Mouse (Mus musculus): ENCODE measurements around the gene Gm21671.
"Not testable (repeated sequence)": the region's sequence is repeated elsewhere in the genome, so short reads cannot be mapped to it uniquely, and the experiment has no call there.

The Gm21671 gene

GRCm38 (mm10) chr5:25954317-25954716 lies at the start of gene Gm21671:
Gene Gm21671 (minus strand): TSS chr5:25954417.
- DNase-seq (ENCODE audit: low spot score in 2 of 2), result not testable (repeated sequence)

GRCm38 (mm10) chr5:25988550-25988949 lies 34.3 kb upstream of the Gm21671 start, which contains the start of gene Gm21698:
Gene Gm21698 (minus strand): TSS chr5:25988650.
- not testable (repeated sequence) for DNase-seq (ENCODE audit: low spot score in 2 of 2)

- not testable (repeated sequence) for DNase-seq (ENCODE audit: low spot score in 2 of 2)
Measured at GRCm38 (mm10) chr5:25972563-25972962, 18.3 kb upstream of the Gm21671 start, which contains the start of gene Gm21680. Gene Gm21680 (minus strand): TSS chr5:25972663.

GRCm38 (mm10) chr5:25957050-25957449 lies 2.8 kb upstream of the Gm21671 start:
- not testable (repeated sequence) for DNase-seq (ENCODE audit: low spot score in 2 of 2)

- DNase-seq (ENCODE audit: low spot score in 2 of 2), result not testable (repeated sequence)
Measured at GRCm38 (mm10) chr5:25956611-25957010, 2.4 kb upstream of the Gm21671 start.

GRCm38 (mm10) chr5:25945391-25945790 lies 8.8 kb downstream of the Gm21671 start:
- not testable (repeated sequence) for DNase-seq (ENCODE audit: low spot score in 2 of 2)

- not testable (repeated sequence) for DNase-seq (ENCODE audit: low spot score in 2 of 2)
Measured at GRCm38 (mm10) chr5:25942281-25942680, 11.9 kb downstream of the Gm21671 start, which contains the start of gene Gm21663. Gene Gm21663 (minus strand): TSS chr5:25942381.
